Mouse (Mus musculus): Measurements from ENCODE around the gene Pvalb.

The Pvalb gene

GRCm38 (mm10) chr15:78158335-78158734 lies 47.9 kb downstream of the Pvalb start:
- no peak for DNase-seq (ENCODE audit: low spot score)

- DNase-seq (ENCODE audit: low spot score), result no peak
Observed at GRCm38 (mm10) chr15:78157824-78158223, 48.4 kb downstream of the Pvalb start.

GRCm38 (mm10) chr15:78157330-78157729 lies 48.9 kb downstream of the Pvalb start:
- DNase-seq (ENCODE audit: low spot score), result no peak

GRCm38 (mm10) chr15:78155421-78155820 lies 50.8 kb downstream of the Pvalb start:
- DNase-seq (ENCODE audit: low spot score), result no peak

- no peak for DNase-seq (ENCODE audit: low spot score)
Observed at GRCm38 (mm10) chr15:78153045-78153775, 53.0 kb downstream of the Pvalb start.

- DNase-seq (ENCODE audit: low spot score), result no peak
Observed at GRCm38 (mm10) chr15:78148565-78148964, 57.6 kb downstream of the Pvalb start.

All from ovary, postnatal 36 days (tissue).